Mouse (Mus musculus) intestine, embryonic 15.5 days (tissue): ENCODE measurements at regions not wholly inside any gene's neighbourhood (a gene's known extent, or its start where the extent isn't known, plus 50 kb on each side); places are given as distances from the start of the nearest gene placed in this dataset.
A peak's percentile ranks its signal among the peaks of the same experiment; 100 is the strongest.

Experiments used
- ATAC-seq: fragments of 200-750 bp; cut with Nextera tagmentation; 2 replicates; pipeline ENCODE4 v1.8.0; 2017; ENCODE audit warnings: moderate TSS enrichment, moderate library complexity
- H3K27ac ChIP-seq: fragments of 300-500 bp; sonication (generic); 2 replicates; pipeline ENCODE4 v1.5.1; 2015; ENCODE audit warnings: mild to moderate bottlenecking, inconsistent platforms
- H3K27me3 ChIP-seq: fragments of 300-500 bp; sonication (generic); replicated peaks from 2 replicates; pipeline ENCODE4 v1.6.1; 2015; ENCODE audit warnings: inconsistent platforms
- H3K36me3 ChIP-seq: fragments of 300-500 bp; sonication (generic); 2 replicates; pipeline ENCODE4 v1.6.1; 2015; ENCODE audit warnings: inconsistent platforms
- H3K4me1 ChIP-seq: fragments of 300-500 bp; sonication (generic); replicated peaks from 2 replicates; pipeline ENCODE4 v1.6.1; 2015; ENCODE audit warnings: inconsistent platforms
- H3K4me2 ChIP-seq: fragments of 300-500 bp; sonication (generic); replicated peaks from 2 replicates; pipeline ENCODE4 v1.6.1; 2015; ENCODE audit warnings: mild to moderate bottlenecking, inconsistent platforms
- H3K4me3 ChIP-seq: fragments of 300-500 bp; sonication (generic); replicated peaks from 2 replicates; pipeline ENCODE4 v1.5.1; 2015; ENCODE audit warnings: inconsistent platforms
- H3K9ac ChIP-seq: fragments of 300-500 bp; sonication (generic); 2 replicates; pipeline ENCODE4 v1.6.1; 2015; ENCODE audit warnings: inconsistent platforms
- H3K9me3 ChIP-seq: fragments of 300-500 bp; sonication (generic); 2 replicates; pipeline ENCODE4 v1.6.1; 2016; ENCODE audit warnings: inconsistent platforms
- WGBS: fragments of 180-500 bp; shearing (Covaris S2); methylation state at CpG from one replicate; pipeline ENCODE4 v1.1.7; 2015; 5-methylcytosine and 5-hydroxymethylcytosine counted together

DNA sequence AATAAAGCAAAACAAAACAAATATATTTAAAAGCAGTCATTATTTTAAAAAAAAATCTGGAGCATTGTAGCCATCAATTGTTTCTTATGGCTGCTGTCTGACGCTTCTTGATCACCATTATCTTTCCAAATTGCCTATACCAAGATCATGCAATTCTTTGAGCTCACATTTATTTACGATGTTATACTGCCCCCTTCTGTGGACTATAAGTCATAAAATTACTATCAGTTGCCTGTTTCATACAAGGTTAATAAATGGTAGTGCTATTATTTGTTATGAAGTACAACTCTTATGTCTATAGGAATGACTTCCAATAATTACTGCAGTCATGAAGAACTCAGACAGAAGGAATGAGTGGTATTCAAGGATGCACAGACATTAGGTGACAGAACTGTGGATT lies 57.3 kb upstream of the Eda2r start:
- Histone ChIP-seq H3K9me3 (no peaks in the 10 kb centered on the region), H3K4me3 (no peak overlapping the region), H3K27ac (no peak overlapping the region), H3K36me3 (no peaks in the 10 kb centered on the region), H3K4me2 (no peak overlapping the region), H3K4me1 (no peaks in the 10 kb centered on the region), H3K9ac (no peak overlapping the region), H3K27me3 (no peaks in the 10 kb centered on the region)
- WGBS = 36% methylated on average over 2 of the region's 2 CpGs
- no peak for ATAC-seq

DNA sequence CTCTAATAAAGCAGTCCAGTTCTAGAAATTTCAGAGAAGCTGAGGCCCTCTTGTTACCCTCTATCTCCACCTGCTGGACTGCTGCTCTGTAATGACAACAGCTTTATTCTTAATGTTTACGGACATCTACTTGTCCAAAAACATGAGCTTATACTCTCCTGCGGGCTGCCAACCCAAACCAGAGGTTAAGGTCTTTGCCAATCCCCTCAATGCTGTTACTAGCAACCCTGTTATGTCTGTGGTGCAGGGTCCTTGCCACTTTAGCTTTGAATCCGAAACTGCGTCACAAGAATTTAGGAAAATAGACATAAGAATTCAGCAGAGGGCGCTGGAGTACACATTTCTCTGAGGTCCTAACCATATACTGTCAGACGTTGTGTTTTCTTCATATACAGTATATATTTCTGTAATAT lies 54.4 kb upstream of the Eda2r start:
- Histone ChIP-seq H3K27me3 (no peaks in the 10 kb centered on the region), H3K4me3 (peak overlapping the region; percentile 38), H3K4me1 (no peaks in the 10 kb centered on the region), H3K27ac (no peak overlapping the region), H3K9ac (no peak overlapping the region), H3K4me2 (no peak overlapping the region; the same call in 1 of the 2 replicates), H3K9me3 (no peaks in the 10 kb centered on the region), H3K36me3 (no peaks in the 10 kb centered on the region)
- 21% methylated on average over 6 of the region's 6 CpGs for WGBS
- ATAC-seq = 0 out of 2 replicates have a peak, but pooled peaks have one; percentile 53
